Mouse (Mus musculus): ENCODE measurements around the gene Myadml2. TPM values are rescaled to one million over a fixed set of nuclear protein-coding genes. Genes with fewer than 3 reads are reported as not detected.

The Myadml2 gene
- 0.14 and 0.28 TPM in 2 replicates for polyA plus RNA-seq (2012; rRNA removed)

DNA sequence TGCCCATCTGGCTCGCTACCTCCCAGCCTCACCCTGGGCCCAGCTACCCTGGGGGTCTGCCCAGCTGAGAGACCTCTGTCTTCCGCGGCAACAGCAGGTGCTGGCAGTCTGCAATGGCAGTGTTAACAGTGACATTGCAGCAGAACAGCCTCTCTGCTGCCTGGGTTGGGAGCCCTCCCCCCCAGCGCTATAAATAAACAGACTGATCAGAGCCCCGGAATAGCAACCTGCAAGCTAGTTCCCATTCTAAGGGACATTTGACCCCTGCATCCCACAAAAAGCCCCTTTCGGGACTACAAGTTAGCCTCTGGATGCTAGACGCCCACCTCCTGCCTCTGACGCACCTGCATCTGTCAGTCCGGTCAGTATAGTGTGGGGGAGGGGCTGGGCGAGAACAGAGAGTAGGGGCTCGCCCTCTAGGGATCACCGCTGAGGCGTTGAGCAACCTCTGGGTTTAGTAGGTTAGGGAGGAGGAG, at the start of gene Myadml2:
Gene Myadml2, minus strand, starts transcription at position 158 of the 476 bp plus-strand sequence.

DNA sequence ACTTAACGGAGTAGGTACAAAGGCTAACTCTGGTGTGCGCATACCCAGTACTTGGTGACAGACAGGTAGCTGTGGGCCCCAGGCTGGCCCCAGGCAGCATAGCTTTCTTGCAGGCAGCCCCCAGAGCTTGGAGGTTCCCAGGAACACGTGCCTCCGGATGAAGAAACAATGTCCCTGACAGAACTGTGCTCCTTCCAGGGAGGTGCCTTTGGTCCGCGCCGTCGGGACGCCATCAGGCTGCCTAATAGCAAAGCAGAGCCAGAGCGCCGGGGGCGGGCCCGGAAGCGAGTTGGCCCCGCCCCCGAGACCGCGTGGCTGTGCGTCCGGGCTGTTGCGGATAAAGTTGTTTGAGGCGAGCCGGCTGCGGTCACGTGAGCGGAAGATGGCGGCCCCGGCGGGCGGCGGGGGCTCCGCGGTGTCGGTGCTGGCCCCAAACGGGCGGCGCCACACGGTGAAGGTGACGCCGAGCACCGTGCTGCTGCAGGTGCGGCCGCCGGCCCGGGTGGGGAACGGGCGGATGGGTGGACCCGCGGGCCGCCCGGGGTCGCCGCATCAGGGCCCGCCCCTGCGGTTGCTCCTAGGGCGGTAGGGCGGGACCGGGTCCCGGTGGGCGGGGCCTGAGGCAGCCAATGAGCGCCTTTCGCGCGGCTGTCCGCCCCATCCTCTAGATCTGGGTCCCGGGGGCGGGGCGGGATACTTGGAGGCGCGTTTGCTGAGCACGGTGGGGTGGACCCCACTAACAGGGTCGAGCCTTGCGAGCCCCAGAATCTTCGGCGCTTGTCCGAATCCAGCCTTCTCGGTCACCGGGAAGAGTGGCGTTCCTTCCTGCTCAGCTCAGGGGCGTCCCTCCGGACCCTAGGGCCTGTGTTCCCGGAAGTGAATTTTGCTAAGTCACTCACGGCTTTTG, 25.0 kb upstream of the Myadml2 start, which contains the start of gene Aspscr1:
Gene Aspscr1, plus strand, starts transcription at position 287 of the 907 bp plus-strand sequence.

DNA sequence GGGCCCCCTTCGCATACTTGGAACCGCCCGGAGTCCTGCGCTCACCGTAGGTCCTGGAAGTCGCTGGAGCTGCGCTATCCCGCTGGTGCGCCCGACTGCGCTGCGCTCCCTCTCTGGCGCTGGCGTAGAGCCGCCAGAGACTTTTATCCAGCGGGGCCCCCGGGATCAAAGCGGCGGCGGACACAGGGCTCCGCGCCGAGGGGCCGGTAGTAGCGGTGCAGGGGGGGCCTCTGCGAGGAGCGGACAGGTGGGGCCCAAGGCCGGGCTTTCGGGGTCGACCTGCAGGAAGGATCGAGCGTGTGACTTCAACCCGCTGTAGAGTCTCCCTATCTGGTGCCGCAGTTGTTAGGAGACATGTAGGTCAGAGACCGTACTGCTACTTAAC, 13.1 kb upstream of the Myadml2 start, which contains the start of gene Notum:
Gene Notum, minus strand, starts transcription at position 100 of the 385 bp plus-strand sequence.

DNA sequence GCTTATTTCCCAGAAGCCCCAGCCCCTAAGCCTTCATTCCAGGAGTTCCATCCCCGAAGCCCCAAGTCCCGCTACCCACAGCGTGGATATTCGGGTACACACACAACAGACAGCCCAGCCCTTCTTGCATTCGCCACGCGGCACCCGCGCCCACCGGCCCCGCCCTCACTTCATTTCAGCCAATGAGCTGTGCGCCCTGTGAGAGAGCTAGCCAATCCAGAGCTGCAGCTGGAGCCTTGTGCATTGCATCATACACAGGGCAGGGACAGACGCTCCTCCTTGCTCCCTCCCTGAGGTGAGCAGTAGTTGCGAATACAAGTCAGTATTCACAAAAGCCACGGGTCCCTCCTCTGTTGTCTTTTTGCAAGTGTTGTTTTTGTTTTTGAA, 4.4 kb downstream of the Myadml2 start, which contains the start of gene Pycr1:
Gene Pycr1, minus strand, starts transcription at position 169 of the 387 bp plus-strand sequence.

DNA sequence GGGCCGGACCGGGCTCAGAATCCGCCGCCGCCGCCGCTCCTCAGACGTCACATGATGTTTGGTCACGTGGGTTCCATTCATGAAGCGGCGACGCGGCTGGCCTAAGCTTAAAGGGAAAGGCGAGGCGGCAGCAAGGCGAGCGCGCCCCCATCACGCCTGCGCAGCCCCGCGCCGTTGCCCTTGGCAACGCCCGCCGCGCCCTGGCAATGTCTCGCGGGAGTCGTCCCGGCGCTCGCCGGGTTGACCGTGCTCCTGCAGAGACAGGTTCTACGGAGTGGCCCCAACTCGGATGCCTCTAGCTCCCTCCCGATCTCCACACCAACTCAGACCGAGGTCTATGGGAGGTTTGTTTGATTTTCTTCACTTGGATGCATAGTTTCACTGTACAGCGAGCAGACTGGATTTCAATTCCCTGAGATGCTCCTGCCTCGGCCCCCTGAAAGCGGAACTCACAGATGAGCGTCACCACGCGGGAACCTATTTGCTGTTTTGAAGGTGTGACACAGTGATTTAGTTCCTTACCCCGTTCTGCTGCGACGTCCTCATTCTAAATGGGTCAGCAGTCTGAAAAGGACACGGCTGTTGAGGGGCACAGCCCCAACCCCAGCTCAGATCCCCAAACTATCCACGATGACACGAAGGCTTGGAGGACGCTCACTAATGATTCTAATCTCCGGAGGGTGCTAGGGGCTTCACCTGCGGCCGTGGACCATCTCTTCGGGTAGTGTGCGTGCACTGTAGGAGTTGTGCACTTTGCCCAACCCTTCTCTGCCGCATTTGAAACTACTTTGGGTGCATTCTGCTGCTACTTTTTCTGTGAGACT, 14.2 kb downstream of the Myadml2 start, which contains the start of gene Mafg:
Gene Mafg, minus strand, starts transcription at position 81 of the 824 bp plus-strand sequence.

DNA sequence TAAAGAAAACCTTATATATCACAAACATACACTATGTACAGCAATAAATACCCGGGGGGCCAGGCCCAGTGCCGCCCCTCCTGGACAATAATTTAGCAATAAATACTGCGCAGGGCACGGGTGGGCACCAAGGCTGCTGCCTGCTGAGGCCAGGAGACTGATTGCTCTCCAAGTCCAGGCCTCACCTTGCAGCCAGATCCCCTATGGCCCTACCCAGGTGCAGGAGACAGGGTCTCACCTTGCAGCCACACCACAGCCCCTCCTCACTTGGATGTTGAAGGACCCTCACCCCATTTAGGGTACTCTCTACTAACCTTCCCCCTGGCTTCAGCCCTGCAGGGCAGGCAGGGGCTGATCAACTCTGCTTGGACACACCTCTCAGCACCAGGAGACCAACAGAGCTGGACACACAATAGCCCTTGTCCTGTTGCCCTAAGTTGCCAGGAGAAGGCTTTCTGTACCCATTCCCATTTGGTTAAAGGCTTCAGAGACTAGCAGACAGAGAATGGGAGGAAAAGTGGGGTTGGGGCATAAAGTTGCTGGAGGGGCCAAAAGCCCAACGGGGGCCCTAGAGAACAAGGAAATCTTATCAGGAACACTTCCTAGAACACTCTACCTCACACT, 22.7 kb downstream of the Myadml2 start, which contains the start of gene Sirt7:
Gene Sirt7, minus strand, starts transcription at position 89 of the 624 bp plus-strand sequence.

DNA sequence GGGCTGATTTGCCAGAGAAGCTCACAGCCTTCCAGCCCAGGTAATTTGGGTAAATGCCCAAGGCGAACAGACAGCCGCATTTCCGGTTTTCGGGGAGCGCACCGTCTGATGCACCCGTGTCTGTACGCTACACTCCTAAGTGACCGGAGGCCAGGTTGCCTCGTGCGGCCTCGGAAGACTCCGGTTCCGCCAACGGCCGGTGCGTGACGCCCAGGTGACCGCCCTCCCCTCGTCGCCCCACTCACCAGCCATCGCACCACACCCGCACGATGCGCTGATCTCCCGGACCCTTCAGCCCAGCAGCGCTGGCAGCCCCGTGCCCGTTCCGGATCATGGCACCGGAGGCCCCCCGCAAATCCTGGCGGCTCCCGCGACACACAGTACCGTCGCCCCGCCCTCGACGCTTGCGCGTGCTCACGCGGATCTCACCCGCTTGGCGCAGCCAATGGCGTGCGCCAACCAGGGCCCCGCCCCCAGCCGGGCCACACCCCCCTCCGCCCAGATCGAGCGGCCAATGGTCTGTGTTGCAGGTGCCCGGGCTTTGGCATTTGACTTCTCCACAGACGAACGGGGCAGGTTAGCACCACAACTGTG, 30.3 kb downstream of the Myadml2 start, which contains the start of gene Pcyt2:
Gene Pcyt2, minus strand, starts transcription at position 418 of the 594 bp plus-strand sequence.

DNA sequence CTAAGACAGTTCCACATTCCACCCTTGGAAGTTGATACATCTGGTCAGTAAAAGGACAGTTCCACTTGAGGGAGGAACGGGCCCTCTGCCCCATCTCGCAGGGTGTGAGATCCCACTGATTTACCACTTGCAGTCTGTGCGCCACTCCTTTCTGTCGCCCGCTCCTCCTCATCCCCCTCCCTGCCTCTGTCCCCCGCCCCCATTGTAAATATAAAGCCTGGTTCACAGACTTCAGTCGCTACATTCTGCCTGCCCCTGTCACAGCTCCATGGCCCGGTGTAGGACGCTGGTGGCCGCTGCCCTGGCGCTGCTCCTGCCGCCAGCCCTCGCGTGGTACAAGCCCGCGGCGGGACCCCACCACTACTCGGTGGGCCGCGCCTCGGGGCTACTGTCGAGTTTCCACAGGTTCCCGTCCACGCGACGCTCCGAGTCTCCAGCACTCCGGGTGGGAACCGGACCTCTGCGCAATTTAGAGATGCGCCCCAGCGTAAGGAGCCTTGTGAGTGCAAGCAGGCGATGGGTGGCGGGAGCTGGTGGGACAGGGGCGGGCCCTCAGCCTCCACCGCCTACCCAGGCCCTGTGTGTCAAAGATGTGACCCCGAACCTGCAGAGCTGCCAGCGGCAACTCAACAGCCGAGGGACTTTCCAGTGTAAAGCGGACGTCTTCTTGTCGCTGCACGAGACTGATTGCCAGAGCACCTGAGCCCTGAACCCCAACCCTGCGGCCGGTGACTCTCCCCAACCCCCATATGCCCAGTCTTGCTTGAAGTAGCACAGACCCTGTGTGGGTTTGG, 39.5 kb downstream of the Myadml2 start, which contains the start of gene Npb:
Gene Npb, plus strand, starts transcription at position 237 of the 794 bp plus-strand sequence.

DNA sequence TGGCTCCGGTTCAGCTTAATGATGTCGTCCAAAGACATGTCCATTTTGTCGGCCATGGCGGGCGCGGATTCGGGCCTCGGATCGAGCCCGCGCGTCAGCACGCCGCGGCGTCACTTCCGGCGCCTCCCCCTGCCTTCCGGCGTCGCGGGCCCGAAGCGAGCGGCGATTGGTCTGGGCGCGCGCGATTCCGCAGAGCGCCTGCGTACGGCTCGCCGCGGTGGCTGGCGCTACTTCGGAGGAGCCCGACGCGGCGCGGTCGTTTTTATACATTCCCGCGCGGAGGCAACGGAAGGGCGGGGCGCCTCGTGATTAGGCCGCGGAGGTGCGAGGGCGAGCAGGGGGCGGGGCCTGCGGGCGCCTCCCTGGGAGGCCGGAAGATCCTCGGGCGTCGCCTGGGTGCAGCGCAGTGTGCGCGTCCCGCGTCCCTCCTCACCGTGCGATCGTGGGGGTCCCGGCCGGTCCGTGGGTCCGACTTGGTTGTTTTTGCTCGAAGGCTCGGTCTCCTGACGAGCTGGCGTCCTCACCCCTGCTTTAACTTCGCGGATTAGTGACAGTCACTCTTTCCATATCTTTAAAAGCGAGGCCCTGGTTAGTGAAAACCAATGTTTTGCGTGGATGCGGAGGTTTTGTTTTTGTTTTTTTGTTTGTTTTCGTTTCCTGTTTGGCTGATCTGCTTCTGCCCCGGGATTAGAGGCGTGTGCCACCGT, 49.5 kb downstream of the Myadml2 start, which contains the start of the genes Alyref and Anapc11:
Gene Alyref, minus strand, starts transcription at position 83 of the 707 bp plus-strand sequence.
Gene Anapc11, plus strand, starts transcription at position 139 of the 707 bp plus-strand sequence.

Other genes with a start within 250 kb of the Myadml2 start
- gene Nploc4, start 210.4 kb downstream of the Myadml2 start, polyA plus RNA-seq (2012; rRNA removed) = 18.5 and 22.6 TPM in 2 replicates
- 0.03 TPM in 1 of 2 replicates, not detected in the other for gene Tspan10, start 205.5 kb downstream of the Myadml2 start, polyA plus RNA-seq (2012; rRNA removed)
- 0.22 and 0.25 TPM in 2 replicates for gene Pde6g, start 194.7 kb downstream of the Myadml2 start, polyA plus RNA-seq (2012; rRNA removed)
- gene Oxld1, start 190.1 kb downstream of the Myadml2 start, polyA plus RNA-seq (2012; rRNA removed) = 4.2 and 5.3 TPM in 2 replicates
- 15.5 and 17.7 TPM in 2 replicates for gene Ccdc137, start 190.0 kb downstream of the Myadml2 start, polyA plus RNA-seq (2012; rRNA removed)
- gene Arl16, start 180.6 kb downstream of the Myadml2 start, polyA plus RNA-seq (2012; rRNA removed) = 8.3 and 11.6 TPM in 2 replicates
- 77.5 and 86.5 TPM in 2 replicates for gene Mrpl12, start 163.5 kb downstream of the Myadml2 start, polyA plus RNA-seq (2012; rRNA removed)
- gene Slc25a10, start 156.3 kb downstream of the Myadml2 start, polyA plus RNA-seq (2012; rRNA removed) = 27.2 and 31.8 TPM in 2 replicates
- gene Gcgr, start 117.5 kb downstream of the Myadml2 start, polyA plus RNA-seq (2012; rRNA removed) = 16.1 and 19.1 TPM in 2 replicates
- gene Mcrip1, start 98.4 kb downstream of the Myadml2 start, polyA plus RNA-seq (2012; rRNA removed) = 25.4 and 28.5 TPM in 2 replicates
- 0.14 TPM in 1 of 2 replicates, not detected in the other for gene Ppp1r27, start 97.0 kb downstream of the Myadml2 start, polyA plus RNA-seq (2012; rRNA removed)
- 239 and 240 TPM in 2 replicates for gene P4hb, start 74.9 kb downstream of the Myadml2 start, polyA plus RNA-seq (2012; rRNA removed)
- gene Arhgdia, start 66.5 kb downstream of the Myadml2 start, polyA plus RNA-seq (2012; rRNA removed) = 151 and 168 TPM in 2 replicates
- gene Alyref, start 49.8 kb downstream of the Myadml2 start, polyA plus RNA-seq (2012; rRNA removed) = 112 and 119 TPM in 2 replicates
- gene Anapc11, start 49.7 kb downstream of the Myadml2 start, polyA plus RNA-seq (2012; rRNA removed) = 49.9 and 56.0 TPM in 2 replicates
- gene Npb, start 39.7 kb downstream of the Myadml2 start, polyA plus RNA-seq (2012; rRNA removed) = 4.6 and 5.4 TPM in 2 replicates
- gene Pcyt2, start 30.2 kb downstream of the Myadml2 start, polyA plus RNA-seq (2012; rRNA removed) = 113 and 125 TPM in 2 replicates
- gene Sirt7, start 22.9 kb downstream of the Myadml2 start, polyA plus RNA-seq (2012; rRNA removed) = 27.4 and 30.1 TPM in 2 replicates
- 25.1 and 29.7 TPM in 2 replicates for gene Mafg, start 14.6 kb downstream of the Myadml2 start, polyA plus RNA-seq (2012; rRNA removed)
- gene Pycr1, start 4.4 kb downstream of the Myadml2 start, polyA plus RNA-seq (2012; rRNA removed) = 4.4 and 4.5 TPM in 2 replicates
- 0.22 and 0.43 TPM in 2 replicates for gene Notum, start 13.0 kb upstream of the Myadml2 start, polyA plus RNA-seq (2012; rRNA removed)
- 16.8 and 20.5 TPM in 2 replicates for gene Aspscr1, start 24.8 kb upstream of the Myadml2 start, polyA plus RNA-seq (2012; rRNA removed)
- 61.2 and 66.5 TPM in 2 replicates for gene Cenpx, start 65.6 kb upstream of the Myadml2 start, polyA plus RNA-seq (2012; rRNA removed)
- gene Lrrc45, start 65.8 kb upstream of the Myadml2 start, polyA plus RNA-seq (2012; rRNA removed) = 8.6 and 8.7 TPM in 2 replicates
- 1.3 and 1.4 TPM in 2 replicates for gene Rac3, start 73.3 kb upstream of the Myadml2 start, polyA plus RNA-seq (2012; rRNA removed)
- 9.4 and 10.1 TPM in 2 replicates for gene Dcxr, start 79.1 kb upstream of the Myadml2 start, polyA plus RNA-seq (2012; rRNA removed)
- gene Cbr2, start 84.0 kb upstream of the Myadml2 start, polyA plus RNA-seq (2012; rRNA removed) = 0.16 TPM in 1 of 2 replicates, not detected in the other
- gene Hmga1b, start 114.6 kb upstream of the Myadml2 start, polyA plus RNA-seq (2012; rRNA removed) = 2.8 and 3.7 TPM in 2 replicates
- gene Rfng, start 136.0 kb upstream of the Myadml2 start, polyA plus RNA-seq (2012; rRNA removed) = 6.9 and 8.6 TPM in 2 replicates
- 61.2 and 70.7 TPM in 2 replicates for gene Gps1, start 136.1 kb upstream of the Myadml2 start, polyA plus RNA-seq (2012; rRNA removed)
- gene Dus1l, start 148.2 kb upstream of the Myadml2 start, polyA plus RNA-seq (2012; rRNA removed) = 30.8 and 33.4 TPM in 2 replicates
- gene Fasn, start 176.4 kb upstream of the Myadml2 start, polyA plus RNA-seq (2012; rRNA removed) = 44.8 and 46.6 TPM in 2 replicates

Data from liver, embryonic 14 days (tissue).